Mouse (Mus musculus): ENCODE data around the gene Gse1. TPM values are rescaled to one million over a fixed set of nuclear protein-coding genes. Genes with fewer than 3 reads are reported as not detected.

The Gse1 gene
- polyA plus RNA-seq, 1 experiment: 14.8 TPM

DNA sequence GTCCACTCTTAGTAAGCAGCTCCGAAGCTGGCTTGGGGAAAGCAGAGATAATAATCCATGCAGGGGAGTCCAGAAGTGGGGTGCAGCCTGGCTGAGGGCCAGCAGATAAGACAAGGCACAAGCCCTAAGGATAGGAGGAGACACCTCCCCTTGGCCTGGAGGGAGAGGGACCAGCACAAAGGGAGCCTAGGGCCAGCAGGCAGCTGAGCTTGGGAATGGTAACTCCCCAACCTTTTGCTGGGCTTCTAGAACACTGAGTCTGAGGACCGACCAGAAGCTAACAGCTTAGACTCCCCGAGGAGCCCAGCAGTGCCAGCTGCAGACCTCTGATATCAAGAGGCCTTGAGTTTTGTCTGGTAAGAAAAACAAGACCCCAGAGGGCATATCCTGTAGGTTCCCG, 115.9 kb downstream of the Gse1 start:
- DNase-seq: no peak
- H3K27ac ChIP-seq (ENCODE audit: insufficient read depth, low read depth, low read length): no peak overlapping the region
- H3K4me3 ChIP-seq (ENCODE audit: insufficient read depth, low read depth, low read length): no peak overlapping the region
- H3K36me3 ChIP-seq (ENCODE audit: control insufficient read depth, insufficient read depth, low read length): no peaks in the 10 kb centered on the region
- H3K4me1 ChIP-seq (ENCODE audit: control insufficient read depth, insufficient read depth, low read length): no peaks in the 10 kb centered on the region
- TF ChIP-seq POLR2A (IDR thresholded peaks at IDR 0.05; ENCODE audit: low read depth, low read length): no peak
- TF ChIP-seq CTCF (conservative IDR thresholded peaks at IDR 0.05; ENCODE audit: insufficient read depth, insufficient read length, low read depth, low read length): no peak
- no peaks in the 10 kb centered on the region for H3K27me3 ChIP-seq (replicated peaks; ENCODE audit: control insufficient read depth, insufficient read depth, low read length)
- WGBS: 32% methylated on average over 4 of the region's 4 CpGs

DNA sequence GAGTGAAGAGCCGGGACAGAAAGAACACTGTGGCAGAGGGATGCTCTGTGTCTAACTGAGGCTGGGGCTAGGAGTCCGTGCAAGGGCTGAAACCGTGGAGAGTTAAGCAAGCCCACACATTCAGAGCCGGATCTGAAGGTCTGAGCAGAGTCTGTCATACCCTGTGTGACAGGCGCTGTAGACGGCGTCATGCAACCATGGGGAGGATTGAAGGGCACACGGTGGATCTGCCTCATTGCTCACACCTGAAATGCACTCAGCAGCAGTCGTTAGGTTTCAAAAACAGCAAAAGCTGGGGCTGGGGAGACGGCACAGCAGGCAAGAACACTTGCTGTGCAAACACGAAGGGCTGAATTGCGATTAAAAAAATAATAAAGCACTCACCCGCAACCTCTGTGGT, 116.3 kb downstream of the Gse1 start:
- no peak for DNase-seq
- WGBS: 43% methylated on average over 13 of the region's 13 CpGs
- TF ChIP-seq POLR2A (IDR thresholded peaks at IDR 0.05; ENCODE audit: low read depth, low read length) (no peak), CTCF (conservative IDR thresholded peaks at IDR 0.05; ENCODE audit: insufficient read depth, insufficient read length, low read depth, low read length) (no peak)
- no peaks in the 10 kb centered on the region for H3K27me3 ChIP-seq (replicated peaks; ENCODE audit: control insufficient read depth, insufficient read depth, low read length)
- H3K27ac ChIP-seq (ENCODE audit: insufficient read depth, low read depth, low read length): no peak overlapping the region
- no peak overlapping the region for H3K4me3 ChIP-seq (ENCODE audit: insufficient read depth, low read depth, low read length)
- H3K36me3 ChIP-seq (ENCODE audit: control insufficient read depth, insufficient read depth, low read length): no peaks in the 10 kb centered on the region
- H3K4me1 ChIP-seq (ENCODE audit: control insufficient read depth, insufficient read depth, low read length): no peaks in the 10 kb centered on the region

DNA sequence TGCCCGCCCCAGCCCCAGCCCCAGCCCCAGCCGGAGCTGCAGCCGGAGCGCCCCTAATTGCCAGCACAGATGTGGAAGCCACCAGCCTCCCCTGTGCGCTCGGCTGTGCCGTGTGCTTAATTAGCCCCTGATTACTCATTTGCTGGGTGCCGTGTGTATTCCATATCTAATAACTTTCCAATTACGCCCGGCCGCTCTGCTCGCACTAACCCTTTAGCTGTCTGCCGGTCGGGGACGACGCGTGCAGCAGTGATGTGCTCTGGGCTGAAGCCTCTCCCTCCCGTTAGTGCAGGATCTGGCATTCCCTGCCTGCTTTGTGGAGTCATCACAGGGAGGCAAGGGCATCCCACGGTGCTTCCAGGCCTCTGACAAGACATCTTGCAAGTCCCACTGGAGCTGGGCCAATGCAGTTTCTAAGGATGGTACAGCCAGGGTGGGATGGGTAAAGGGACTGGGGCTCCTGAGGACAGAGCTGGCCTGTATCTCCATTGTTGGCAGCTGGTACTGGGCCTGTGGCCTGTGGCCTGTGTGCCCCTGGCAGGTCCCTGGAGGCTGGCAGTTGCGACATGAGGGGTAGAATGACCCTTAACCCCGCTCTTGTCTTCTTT, 119.6 kb downstream of the Gse1 start:
- TF ChIP-seq POLR2A (IDR thresholded peaks at IDR 0.05; ENCODE audit: low read depth, low read length) (no peak), CTCF (conservative IDR thresholded peaks at IDR 0.05; ENCODE audit: insufficient read depth, insufficient read length, low read depth, low read length) (no peak)
- no peaks in the 10 kb centered on the region for H3K36me3 ChIP-seq (ENCODE audit: control insufficient read depth, insufficient read depth, low read length)
- peak; percentile 36 for DNase-seq
- no peaks in the 10 kb centered on the region for H3K4me1 ChIP-seq (ENCODE audit: control insufficient read depth, insufficient read depth, low read length)
- H3K4me3 ChIP-seq (ENCODE audit: insufficient read depth, low read depth, low read length): no peak overlapping the region
- H3K27ac ChIP-seq (ENCODE audit: insufficient read depth, low read depth, low read length): no peak overlapping the region
- H3K27me3 ChIP-seq (replicated peaks; ENCODE audit: control insufficient read depth, insufficient read depth, low read length): no peaks in the 10 kb centered on the region
- 77% methylated on average over 21 of the region's 21 CpGs for WGBS

DNA sequence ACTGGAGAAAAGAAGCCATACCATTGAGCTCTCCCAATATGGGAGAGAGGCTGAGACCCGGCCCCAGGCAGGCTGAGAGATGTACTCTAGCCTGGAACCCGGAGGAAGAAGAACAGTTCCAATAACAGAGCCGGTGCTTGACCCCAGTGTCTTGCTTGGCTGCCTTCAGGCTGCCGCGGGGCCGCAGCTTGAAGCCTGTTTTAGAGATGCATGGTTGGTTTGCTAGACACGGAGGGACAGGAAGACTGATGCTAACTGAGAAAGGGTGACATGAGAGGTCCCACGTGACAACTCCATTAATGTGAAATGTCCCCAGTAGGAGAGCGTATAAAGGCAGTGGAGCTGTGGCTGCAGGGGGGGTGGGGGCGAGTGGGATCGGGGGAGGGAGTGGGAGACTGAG, 120.7 kb downstream of the Gse1 start:
- Histone ChIP-seq H3K36me3 (ENCODE audit: control insufficient read depth, insufficient read depth, low read length) (no peaks in the 10 kb centered on the region), H3K4me1 (ENCODE audit: control insufficient read depth, insufficient read depth, low read length) (no peaks in the 10 kb centered on the region), H3K27ac (ENCODE audit: insufficient read depth, low read depth, low read length) (no peak overlapping the region), H3K4me3 (ENCODE audit: insufficient read depth, low read depth, low read length) (no peak overlapping the region), H3K27me3 (replicated peaks; ENCODE audit: control insufficient read depth, insufficient read depth, low read length) (no peaks in the 10 kb centered on the region)
- TF ChIP-seq CTCF (conservative IDR thresholded peaks at IDR 0.05; ENCODE audit: insufficient read depth, insufficient read length, low read depth, low read length): no peak
- no peak for TF ChIP-seq POLR2A (IDR thresholded peaks at IDR 0.05; ENCODE audit: low read depth, low read length)
- WGBS: 22% methylated on average over 11 of the region's 11 CpGs
- peak; percentile 36 for DNase-seq

DNA sequence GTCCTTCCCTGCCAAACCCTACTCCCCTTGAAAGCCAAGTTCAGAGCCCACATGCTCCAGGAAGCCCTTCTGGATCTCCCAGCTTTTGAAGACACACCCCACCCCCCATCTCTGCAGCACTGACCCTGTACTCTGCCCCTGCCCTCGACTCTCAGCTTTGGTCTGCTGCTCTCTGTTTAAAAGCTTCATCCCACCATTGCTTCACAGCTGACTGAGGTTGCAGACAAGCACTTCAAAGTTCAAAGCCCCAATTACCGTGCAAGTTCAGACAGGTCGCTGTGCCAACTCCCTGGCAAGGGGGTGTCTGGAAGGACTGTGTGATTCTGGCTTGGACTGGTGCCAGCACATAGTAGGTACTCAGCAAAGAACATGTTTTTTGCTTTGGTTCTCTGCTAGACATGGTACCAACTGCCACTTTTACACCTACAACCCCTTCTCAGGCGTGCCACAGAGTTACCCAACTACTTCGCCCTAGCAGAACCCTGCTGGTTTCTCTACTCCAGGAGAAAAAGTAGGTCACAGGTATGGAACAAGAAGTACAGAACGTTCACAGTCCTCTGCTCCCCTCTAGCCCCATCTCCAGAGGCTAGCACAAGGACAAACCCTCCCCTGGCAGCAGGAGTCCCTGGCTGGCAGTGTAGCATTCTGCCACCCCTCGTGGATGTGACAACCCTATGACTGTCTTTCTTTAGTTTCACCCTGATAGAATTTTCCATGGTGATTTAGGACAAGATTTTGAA, 123.2 kb downstream of the Gse1 start:
- no peaks in the 10 kb centered on the region for H3K27me3 ChIP-seq (replicated peaks; ENCODE audit: control insufficient read depth, insufficient read depth, low read length)
- TF ChIP-seq POLR2A (IDR thresholded peaks at IDR 0.05; ENCODE audit: low read depth, low read length) (no peak), CTCF (conservative IDR thresholded peaks at IDR 0.05; ENCODE audit: insufficient read depth, insufficient read length, low read depth, low read length) (no peak)
- no peaks in the 10 kb centered on the region for H3K4me1 ChIP-seq (ENCODE audit: control insufficient read depth, insufficient read depth, low read length)
- H3K4me3 ChIP-seq (ENCODE audit: insufficient read depth, low read depth, low read length): no peak overlapping the region
- H3K36me3 ChIP-seq (ENCODE audit: control insufficient read depth, insufficient read depth, low read length): no peaks in the 10 kb centered on the region
- WGBS: 35% methylated on average over 7 of the region's 7 CpGs
- no peak overlapping the region for H3K27ac ChIP-seq (ENCODE audit: insufficient read depth, low read depth, low read length)
- peak; percentile 74 for DNase-seq

DNA sequence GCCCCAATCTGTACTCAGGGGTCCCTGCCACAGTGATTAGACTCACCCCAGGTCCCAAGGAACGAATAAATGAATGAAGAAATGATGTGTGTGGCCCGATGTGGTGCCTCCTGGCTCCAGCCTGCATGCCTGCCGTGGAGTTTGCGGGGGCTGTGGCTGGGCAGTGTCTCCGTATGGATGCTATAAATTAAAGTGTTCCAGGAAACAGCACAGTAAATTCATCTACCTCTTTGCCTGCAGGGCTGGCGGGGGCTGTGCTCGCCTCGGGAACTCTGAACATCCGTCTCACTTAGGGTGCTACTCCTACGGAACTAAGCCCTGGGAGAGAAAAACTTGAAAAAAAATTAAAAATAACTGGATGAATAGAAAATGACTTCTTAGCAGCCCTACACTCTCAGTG, 123.8 kb downstream of the Gse1 start:
- no peaks in the 10 kb centered on the region for H3K27me3 ChIP-seq (replicated peaks; ENCODE audit: control insufficient read depth, insufficient read depth, low read length)
- no peak overlapping the region for H3K4me3 ChIP-seq (ENCODE audit: insufficient read depth, low read depth, low read length)
- no peak for DNase-seq
- no peaks in the 10 kb centered on the region for H3K4me1 ChIP-seq (ENCODE audit: control insufficient read depth, insufficient read depth, low read length)
- 69% methylated on average over 10 of the region's 10 CpGs for WGBS
- TF ChIP-seq POLR2A (IDR thresholded peaks at IDR 0.05; ENCODE audit: low read depth, low read length): no peak
- no peak for TF ChIP-seq CTCF (conservative IDR thresholded peaks at IDR 0.05; ENCODE audit: insufficient read depth, insufficient read length, low read depth, low read length)
- H3K27ac ChIP-seq (ENCODE audit: insufficient read depth, low read depth, low read length): no peak overlapping the region
- no peaks in the 10 kb centered on the region for H3K36me3 ChIP-seq (ENCODE audit: control insufficient read depth, insufficient read depth, low read length)

DNA sequence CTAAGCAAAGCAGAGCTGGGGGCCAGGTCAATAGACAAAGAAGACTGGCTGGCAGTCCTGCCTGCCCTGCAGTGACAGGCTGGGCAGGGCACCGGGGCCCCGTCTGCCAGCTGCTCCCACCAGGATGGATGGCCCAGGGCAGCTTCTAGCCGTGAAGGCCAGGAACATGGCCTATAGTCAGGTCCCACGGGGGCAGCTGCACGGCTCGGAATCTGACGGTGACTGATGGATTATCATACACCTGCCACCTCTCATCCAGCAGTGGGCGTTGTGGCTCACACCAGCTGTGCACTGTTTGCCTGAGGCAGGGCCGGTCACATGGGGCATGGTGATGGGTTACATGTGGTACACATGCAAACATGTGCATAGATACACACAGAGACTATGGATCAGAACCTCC, 127.8 kb downstream of the Gse1 start:
- no peaks in the 10 kb centered on the region for H3K36me3 ChIP-seq (ENCODE audit: control insufficient read depth, insufficient read depth, low read length)
- 67% methylated on average over 9 of the region's 9 CpGs for WGBS
- no peak overlapping the region for H3K27ac ChIP-seq (ENCODE audit: insufficient read depth, low read depth, low read length)
- no peaks in the 10 kb centered on the region for H3K4me1 ChIP-seq (ENCODE audit: control insufficient read depth, insufficient read depth, low read length)
- no peak for DNase-seq
- no peak overlapping the region for H3K4me3 ChIP-seq (ENCODE audit: insufficient read depth, low read depth, low read length)
- no peak for TF ChIP-seq POLR2A (IDR thresholded peaks at IDR 0.05; ENCODE audit: low read depth, low read length)
- 0 out of 2 replicates have a peak, but pooled peaks have one; percentile 2 for TF ChIP-seq CTCF (conservative IDR thresholded peaks at IDR 0.05; ENCODE audit: insufficient read depth, insufficient read length, low read depth, low read length)
- H3K27me3 ChIP-seq (replicated peaks; ENCODE audit: control insufficient read depth, insufficient read depth, low read length): no peaks in the 10 kb centered on the region

All from kidney, adult 2 months (tissue).